Mouse (Mus musculus): ENCODE data around the gene Mxi1.

DNA sequence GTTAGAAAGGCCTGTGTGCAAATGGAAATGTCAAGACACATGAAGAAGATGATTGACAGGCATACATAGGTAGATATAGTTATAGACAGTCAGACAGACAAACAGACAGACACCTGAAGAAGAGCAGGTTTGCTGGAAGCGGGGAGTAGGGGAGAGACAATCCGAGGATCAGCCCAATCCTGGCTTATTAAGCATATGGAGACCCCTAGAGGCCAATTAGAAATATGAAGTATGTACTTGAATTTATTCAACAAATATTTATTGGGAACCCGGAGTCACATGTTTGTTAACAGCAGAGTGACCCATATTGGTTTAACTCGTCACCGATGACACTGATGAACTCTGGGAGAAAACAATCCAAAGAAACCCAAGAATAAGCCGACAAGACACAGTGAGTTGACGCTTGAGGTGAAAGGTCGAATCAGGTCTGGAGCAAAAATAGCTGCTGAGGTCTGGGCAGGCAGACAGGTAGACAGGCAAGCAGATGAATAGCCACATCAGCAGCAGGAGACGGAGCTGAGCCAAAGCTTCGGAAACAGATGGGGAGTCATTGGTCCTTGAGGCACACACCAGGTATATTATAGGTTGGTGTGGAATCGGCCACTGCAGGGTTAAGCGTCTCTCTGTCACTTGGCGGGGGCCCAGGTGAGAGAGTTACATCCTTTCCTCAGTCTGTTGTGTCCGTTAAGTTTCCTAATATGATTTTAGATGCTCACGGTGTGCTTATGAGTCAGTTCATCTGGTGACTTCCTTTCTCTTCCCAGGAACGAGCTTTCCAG lies 90.2 kb downstream of the Mxi1 start:
- TF ChIP-seq CTCF (IDR thresholded peaks at IDR 0.05; ENCODE audit: low read depth) (no peak; the same call in 1 of the 2 replicates), EP300 (IDR thresholded peaks at IDR 0.05; ENCODE audit: low read depth) (no peak)

Data from liver, embryonic 14.5 days (tissue).